Mouse (Mus musculus) lung, adult 18-20 months (tissue): Measurements from ENCODE around the gene Slc26a10.
"Not testable (repeated sequence)": the region's sequence is repeated elsewhere in the genome, so short reads cannot be mapped to it uniquely, and the experiment has no call there.

ENCODE experiments used
- DNase-seq, 2 experiments: peaks; one replicate each; pipeline ENCODE4 v3.0.0; 2022; ENCODE audit warnings: mixed read lengths in 2 of 2

Gene Slc26a10

DNA sequence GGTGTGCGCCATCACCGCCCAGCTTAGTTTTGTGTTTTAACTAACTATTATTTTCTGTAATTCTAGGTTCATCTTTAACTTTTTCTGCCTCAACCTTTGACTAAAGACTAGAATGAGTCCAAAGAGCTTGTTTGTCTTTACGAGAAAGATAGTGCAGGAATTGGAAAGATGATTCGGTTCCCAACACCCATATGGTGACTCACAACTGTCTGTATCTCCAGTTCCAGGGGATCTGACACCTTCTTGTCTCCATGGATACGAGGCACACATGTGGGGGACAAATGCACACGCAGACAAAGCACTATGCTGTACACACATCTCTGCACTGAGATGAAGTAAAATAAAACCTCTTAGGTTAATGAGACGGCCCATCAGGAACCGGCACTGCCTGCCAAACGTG, 20.4 kb downstream of the Slc26a10 start:
- DNase-seq: no peak

DNA sequence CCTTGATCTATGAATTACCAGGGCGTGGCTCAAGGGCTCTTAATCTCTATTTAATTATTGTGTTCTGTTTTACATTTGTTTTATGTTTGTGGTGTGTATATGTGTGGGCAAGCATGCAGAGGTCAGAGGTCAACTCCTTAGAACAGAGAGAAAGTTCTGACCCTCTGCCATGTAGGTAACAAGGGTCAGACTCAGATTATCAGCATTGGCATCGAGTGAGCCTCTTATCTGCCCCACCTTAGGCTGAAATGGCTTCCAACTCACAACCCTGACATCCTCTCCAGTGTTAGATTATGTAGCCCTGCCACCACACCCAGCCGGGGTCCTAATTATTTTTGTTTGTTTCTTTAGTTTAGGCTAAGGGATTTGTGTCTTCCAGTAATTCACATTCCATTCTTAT, 22.0 kb downstream of the Slc26a10 start:
- DNase-seq: no peak

DNA sequence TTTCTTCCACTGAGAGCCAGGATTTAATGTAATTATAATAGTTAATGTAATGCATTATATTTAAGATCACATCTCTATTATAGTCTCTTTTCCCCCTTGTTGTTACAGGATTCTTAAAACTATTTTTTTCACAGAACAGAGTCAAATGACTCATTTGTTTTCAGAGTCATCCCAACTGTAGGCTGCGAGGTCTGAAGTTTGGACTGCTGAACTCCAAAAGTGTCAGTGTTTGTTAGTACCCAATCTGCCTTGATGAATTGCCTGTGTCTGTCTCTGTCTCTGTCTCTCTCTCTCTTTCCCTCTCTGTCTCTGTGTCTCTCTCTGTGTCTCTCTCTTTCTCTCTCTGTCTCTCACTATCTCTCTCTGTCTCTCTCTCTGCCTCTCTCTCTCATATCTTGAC, 23.9 kb downstream of the Slc26a10 start:
- DNase-seq: no peak

DNA sequence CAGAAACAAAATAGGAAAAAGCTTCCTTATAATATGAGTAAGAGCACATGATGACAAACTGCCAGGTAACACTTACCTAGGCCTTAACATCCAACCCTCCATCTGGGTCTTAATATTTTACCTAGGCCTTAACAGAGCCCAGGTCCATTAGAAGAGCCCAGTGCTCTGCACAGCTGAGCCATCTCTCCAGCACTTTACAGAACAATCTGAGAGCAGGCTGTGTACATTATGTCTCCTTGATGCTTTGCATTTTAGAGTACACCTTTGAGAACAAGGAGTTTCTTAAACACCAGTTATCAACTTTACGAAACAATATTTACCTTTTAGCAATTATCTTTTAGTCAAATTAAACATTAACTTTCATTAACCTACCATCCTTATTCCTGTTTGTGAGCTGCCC, 24.4 kb downstream of the Slc26a10 start:
- DNase-seq: no peak

DNA sequence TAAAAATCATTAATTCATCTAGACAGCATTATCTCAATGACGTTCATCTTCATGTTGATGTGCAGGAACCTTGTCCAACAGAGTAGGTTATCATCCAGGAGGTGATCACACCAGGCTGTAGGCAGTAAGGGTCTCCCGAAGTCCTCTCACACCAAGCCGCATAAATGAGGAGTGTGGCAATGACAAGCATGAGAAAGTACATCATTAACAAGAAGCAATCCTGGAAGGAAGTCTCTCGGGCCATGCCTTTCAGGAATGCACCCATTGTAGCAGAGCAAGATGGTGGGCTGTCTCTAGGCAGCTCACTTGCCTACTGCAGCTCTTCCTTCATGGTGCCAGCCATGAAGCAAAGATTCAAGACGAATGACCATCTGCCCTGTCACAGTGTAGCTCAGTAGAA, 25.8 kb downstream of the Slc26a10 start:
- no peak for DNase-seq

DNA sequence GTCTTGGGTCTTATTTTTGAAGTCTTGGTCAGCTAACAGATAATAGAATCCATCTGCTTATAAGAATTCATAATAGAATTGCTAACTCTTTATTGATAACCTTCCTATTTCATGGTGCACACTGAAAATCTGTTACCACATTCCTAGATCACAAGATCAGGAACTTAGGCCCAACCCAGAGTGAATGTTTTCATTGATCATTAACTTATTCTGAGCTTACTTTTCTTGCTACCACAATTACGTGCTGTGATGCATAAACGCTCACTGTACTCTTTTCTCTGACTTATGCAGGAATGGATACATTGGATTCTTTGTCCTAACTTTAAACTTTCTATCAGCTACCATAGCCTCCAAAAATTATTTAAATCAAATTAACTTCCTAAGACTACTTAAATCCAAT, 26.2 kb downstream of the Slc26a10 start:
- DNase-seq: no peak

DNA sequence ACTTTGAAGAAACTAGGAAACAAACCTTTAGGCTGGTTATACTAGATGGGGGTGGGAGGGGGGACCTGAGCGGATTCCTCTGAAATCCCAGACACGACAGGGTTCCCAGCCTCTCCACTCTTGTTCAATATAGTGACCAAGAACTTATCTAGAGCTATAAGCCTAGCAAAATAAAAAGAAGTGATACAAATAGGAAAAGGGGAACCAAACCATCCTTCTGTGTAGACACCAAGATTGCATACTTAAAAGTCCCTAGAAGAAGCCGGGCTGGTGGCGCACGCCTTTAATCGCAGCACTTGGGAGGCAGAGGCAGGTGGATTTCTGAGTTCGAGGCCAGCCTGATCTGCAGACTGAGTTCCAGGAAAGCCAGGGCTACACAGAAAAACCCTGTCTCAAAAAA, 27.1 kb downstream of the Slc26a10 start:
- no peak for DNase-seq

DNA sequence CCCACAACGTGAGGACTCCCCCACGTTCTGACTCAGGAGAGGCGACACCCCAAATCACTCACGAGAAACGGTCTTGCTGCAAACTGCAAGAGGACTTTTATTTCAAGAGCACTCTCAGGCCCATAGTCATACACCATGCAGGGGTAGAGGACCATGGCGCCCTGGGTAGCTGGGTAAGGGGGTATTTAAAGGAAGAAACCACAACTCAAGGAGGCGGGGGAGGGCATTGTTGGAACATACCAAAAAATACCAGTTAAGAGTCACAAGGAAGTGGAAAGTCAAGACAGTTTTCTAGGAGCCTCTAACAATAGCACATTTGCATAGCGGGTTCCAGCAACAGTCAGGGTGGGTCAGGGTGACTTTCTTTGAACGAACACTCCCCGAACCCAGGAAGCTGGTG, 27.9 kb downstream of the Slc26a10 start:
- DNase-seq: not testable (repeated sequence)

DNA sequence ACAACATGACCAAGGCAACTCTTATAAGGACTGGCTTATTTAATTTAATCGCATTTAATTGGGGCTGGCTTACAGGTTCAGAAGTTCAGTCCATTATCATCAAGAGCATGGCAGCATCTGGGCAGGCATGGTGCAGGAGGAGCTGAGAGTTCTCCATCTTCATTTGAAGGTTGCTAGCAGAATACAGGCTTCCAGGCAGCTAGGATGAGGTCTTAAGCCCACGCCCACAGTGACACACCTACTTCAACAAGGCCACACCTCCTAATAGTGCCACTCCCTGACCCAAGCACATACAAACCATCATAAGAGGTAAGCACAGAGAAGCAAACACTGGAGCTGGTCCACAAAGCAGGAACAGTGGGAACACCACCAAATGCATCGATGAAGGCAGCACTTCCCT, 29.2 kb downstream of the Slc26a10 start:
- peak; percentile 48 for DNase-seq

DNA sequence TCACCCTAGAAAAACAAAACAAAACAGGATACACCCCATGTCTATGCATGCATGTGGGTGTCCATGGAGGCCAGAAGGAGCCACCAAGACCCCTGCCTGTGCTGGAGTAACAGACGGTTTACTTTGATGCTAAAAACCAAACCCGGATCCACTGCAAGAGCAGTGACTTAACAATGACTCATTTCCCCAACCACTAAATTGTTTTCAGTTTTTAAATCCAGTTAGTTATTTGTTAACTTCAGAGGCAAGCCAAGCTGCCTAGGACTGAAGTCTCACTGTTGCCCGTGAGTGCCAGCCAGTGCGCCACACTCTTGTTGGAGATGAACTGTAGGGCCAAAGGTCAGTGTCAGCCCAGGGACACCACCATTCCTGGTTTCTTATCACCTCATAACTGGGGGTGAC, 30.0 kb downstream of the Slc26a10 start:
- no peak for DNase-seq

DNA sequence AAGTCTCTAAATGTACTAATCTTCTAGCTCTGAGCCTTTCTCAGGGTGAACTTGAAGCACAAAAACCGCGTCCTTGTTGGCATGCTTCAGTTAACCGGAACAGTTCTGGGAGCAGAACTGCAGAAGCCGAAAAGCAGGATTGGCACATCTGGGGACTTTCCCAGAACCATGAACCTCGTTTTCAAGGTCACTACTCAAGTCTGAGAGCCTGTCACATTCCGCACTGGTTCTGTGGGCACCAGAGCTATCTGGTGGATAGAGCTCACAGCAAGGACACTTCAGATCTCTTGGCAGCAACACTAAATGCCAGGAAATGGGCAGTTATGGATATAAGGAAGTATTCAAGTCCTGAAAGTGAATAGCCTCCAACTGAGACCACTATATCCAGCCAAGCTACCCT, 33.3 kb downstream of the Slc26a10 start:
- peak in 1 of 2 experiments; percentile 46 for DNase-seq

DNA sequence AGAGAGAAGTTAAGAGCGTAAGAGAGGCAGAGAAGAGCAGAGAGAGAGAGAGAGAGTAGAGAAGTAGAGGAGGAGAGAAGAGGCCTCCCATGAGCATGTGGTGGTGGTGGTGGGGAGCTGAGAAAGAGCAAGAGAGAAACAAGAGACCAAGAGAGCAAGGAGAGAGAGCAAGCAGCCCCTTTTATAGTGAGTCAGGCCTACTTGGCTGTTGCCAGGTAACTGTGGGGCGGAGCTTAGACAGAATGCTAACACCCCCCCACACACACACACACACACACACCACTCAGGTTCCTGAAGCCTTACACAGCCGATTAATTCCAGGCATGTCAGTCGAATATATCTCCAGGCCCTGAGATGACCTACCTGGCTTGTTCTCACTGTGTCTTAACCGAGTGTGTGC, 35.1 kb downstream of the Slc26a10 start:
- peak in 1 of 2 experiments; percentile 38 for DNase-seq

DNA sequence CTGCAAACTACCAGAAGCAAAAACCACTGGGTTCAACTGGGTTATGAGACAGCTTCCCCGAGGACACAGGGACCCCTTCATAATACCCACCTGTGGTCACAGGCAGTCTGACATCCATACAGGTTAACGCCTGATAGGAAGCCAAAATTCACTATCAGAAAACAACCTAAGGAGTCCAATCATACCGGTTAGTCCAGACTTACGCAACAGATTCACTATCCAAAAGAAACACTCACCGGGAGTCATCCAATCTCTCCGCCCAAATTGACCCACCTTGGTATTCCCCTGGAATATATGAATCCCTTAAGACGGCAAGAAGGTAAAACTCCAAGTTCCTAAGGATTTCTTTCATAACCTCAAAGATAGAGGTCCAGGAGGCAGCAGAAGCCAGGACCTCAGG, 35.9 kb downstream of the Slc26a10 start:
- peak in 1 of 2 experiments; percentile 50 for DNase-seq

DNA sequence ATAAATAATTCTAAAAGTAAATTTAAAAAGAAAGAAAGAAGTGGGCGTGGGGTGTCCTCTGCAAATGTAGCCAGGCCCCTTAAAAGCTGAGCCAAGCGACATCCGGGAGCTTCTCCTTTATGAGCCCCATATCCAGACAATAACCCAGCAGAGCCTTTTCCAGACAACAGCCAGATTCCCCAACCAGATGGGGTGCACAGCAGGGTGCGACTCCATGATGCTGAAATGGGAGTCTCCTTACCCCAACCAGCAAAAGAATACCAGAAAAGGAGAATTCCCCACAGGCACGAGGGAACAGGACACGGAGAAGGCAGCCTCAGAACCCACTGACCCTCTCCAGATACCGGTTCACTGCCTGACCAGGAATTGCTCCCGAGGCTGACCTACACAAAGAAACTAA, 37.2 kb downstream of the Slc26a10 start:
- DNase-seq: no peak

DNA sequence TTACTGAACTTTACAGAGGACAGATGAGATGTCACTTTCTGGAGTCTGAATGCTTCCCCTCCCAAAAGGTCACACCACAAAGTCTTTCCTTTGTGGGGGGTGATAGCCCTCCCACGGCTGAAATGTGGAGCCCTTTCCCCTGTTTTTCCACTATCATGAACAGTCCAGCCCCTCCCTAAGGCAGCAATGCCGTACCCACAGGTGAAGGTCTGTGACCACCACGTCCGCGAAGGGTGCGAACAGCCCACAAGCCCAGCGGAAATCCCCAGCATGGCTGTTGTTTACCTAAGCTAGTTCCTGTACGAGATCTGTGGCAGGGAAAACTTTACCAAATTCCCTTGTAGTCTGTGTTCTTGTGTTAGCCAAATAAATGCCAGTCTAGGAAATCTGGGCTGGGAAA, 38.9 kb downstream of the Slc26a10 start:
- peak in 1 of 2 experiments; percentile 30 for DNase-seq

DNA sequence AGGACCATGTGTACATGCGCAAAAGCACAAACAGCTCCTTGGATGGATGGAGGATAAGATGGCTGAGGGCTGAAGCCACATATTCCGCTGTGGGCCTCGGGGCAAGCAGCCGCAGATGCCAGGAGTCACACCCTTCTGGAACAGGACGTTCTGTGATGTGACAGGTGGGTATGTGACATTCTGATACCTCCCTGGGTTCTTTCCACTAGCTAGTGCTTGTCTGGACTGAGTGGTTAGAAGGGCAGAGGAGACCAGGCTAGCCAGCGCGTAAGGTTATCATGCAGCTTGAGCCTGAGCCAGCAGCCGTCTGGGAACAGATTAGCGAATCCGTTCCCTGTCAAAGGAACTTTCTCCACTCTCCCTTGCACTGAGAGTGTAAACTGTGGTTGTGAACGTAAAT, 39.5 kb downstream of the Slc26a10 start:
- DNase-seq: no peak

DNA sequence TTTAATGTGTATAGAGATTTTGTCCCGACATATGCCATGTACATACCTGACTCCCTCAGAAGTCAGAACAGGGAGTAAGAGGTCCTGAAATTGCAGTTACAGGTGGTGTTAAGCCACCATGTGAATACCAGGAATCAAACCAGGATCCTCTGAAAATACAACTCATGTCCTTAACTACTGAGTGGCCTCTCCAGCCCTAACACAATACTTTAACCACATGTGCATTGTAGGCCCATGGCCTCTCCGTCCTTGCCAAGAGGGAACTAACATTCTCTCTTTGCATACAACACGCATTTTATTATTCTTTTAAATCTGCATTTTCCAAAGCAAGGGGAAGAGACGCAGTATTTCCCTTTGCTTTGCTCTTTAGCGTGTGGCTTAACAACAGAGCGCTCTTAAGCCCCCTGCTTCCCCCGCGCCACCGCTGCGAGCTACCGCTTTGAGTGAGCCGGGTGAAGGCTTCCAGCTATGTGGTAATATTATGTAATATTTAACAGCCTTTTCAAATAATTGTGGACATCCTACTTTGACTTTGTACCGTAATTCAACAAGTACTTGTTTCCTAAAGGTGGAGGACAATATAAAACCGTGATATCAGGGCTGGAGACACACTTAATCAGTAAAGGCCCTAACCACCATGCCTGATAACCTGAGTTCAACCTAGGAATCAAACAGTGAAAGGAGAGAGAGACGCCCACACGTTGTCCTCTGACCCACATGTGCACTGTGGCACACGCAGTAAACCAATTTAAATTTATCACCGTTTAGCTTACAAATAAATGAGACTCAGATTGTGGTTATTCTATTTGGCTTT, 41.9 kb downstream of the Slc26a10 start:
- peak in 1 of 2 experiments; percentile 31 for DNase-seq

DNA sequence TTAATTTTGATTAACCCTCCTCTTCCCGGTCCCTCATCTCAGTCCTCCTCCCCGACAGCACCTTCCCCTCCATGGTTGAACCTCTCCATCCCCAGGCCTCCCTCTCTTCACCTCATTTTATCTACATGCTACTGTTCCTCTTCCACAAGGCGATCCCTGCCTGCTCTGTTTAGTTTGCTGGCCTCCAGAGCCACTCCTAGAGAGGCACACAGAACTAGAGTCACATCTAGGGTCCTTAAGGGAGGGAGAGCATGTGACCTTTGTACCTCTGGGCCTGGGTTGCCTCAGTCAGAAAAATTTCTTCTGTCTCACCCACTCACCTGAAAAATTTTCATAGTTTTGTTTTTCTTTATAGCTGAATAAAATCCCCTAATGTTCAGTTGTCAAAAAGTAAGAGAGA, 42.5 kb downstream of the Slc26a10 start:
- DNase-seq: no peak

DNA sequence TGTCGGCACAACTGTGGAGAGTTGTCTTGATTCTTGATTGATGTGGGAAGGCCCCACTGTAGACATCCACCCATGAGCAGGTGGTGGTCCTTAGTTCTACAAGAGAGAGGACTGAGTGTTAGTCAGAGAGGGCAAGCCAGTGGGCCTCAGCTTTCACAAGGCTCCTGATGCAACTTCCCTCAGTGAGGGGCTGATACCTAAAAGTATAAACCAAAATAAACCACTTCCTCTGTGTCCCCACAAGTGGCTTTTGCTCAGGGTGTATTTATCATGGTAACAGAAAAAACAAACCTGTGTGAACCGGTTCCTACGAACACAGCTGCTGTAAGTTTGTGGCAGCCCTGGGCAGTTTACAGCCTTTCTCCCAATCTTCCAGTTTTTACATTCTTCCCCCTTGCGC, 43.9 kb downstream of the Slc26a10 start:
- DNase-seq: peak; percentile 33 to 41

DNA sequence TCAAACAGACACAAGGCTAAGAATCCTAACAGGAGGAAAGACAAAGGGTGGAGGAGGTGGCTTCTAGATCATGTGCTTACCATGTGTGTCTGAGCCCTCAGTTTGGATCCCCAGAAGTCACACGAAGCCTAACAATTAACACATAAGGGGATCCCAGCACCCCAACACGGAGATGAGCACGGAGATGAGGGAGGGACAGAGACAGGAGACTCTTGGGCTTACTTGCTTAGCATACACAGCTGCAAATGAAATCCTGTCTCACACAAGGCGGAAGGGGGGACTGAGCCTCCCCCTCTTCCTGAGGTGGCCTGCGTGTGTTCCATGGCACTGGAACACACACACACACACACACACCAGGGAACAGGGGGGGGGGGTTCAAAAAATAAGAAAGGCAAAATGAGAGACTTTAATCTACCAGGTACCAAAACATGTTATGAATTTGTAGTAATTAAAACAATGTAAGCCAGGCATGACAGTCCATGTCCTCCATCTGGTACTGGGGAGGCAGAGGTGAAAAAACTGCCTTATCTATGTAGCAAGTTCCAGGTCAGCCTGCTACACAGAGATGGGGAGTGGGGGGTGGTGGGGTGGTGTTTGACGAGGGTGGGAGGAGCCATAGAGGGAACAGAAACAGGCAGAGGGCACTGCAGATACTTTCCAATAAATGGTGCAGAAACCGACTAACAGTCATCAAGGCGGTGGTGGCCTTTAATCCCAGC, 45.2 kb downstream of the Slc26a10 start:
- no peak for DNase-seq

DNA sequence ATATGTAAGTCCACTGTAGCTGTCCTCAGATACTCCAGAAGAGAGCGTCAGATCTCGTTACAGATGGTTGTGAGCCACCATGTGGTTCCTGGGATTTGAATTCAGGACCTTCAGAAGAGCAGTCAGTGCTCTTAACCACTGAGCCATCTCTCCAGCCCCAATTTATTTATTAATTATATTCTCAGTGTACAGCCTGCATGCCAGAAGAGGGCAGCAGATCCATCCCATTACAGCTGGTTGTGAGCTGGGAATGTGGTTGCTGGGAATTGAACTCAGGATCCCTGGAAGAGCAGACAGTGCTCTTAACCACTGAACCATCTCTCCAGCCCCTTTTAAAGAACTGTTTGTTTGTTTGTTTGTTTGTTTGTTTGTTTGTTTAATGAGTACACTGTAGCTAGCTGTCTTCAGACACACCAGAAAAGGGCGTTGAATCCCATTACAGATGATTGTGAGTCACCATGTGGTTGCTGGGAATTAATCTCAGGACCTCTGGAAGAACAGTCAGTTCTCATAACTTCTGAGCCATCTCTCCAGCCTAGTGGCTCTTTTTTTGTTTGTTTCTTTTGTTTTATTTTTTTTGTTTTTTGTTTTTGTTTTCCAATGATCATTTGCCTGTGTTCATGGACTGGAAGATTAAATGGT, 45.9 kb downstream of the Slc26a10 start:
- peak in 1 of 2 experiments; percentile 38 for DNase-seq

DNA sequence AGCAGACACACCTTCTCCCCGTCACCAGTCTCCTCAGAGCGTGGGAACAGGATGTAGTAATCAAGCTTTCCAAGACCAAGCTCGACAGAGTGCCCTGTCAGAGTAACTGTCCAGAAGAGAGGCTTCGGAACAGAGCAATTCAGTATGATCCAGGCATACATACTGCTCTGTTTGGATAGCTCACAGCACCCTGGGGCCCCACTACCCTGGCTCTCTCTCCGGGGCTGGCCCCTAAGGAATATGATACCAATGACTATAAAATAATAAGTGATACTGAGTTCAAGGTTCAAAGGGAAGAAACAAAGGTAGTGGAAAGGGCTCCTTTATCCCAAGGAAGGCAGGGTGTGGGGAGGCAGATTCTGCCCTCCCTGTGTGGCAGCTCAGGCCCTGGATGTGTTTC, 48.0 kb downstream of the Slc26a10 start:
- DNase-seq: no peak

DNA sequence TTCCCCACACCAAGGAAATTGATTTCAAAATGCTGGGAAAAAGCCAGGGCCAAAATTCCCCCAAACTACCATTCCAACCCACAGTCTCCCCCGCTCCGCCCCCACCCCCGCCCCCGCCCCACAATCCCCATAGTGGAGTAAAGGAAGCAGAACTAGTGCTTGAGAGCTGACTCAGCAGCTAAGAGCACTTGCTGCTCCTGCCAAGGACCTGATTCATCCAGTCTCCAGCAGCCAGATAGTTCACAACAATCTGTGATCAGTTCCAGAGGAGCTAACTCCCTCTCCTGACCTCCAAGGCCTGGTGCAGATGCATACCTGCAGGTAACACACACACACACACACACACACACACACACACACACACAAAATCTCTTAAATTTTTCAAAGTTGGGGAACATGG, 51.0 kb downstream of the Slc26a10 start:
- DNase-seq: peak in 1 of 2 experiments; percentile 43
